Mouse (Mus musculus) thymus, adult 2 months (tissue): Measurements from ENCODE around the gene Hoxd4.

Experiments used
- CTCF ChIP-seq: fragments of 200-500 bp; IDR thresholded peaks from 2 replicates; pipeline ENCODE4 v1.5.1; 2012; ENCODE audit warnings: mild to moderate bottlenecking, control low read depth, low read length, moderate library complexity, borderline replicate concordance; ENCODE audit not compliant: control insufficient read depth, poor library complexity, insufficient read depth; ENCODE audit errors: extremely low read depth
- POLR2A ChIP-seq: fragments of 200-500 bp; IDR thresholded peaks from 2 replicates; pipeline ENCODE4 v1.6.1; 2012; ENCODE audit warnings: mild to moderate bottlenecking, low read length, control low read depth, moderate library complexity; ENCODE audit not compliant: control insufficient read depth, poor library complexity, insufficient read depth; ENCODE audit errors: extremely low read depth

- TF ChIP-seq CTCF (no peak), POLR2A (no peak)
Measured at GRCm38 (mm10) chr2:74670632-74671188, 41.0 kb upstream of the Hoxd4 start.
